Comparison of ENCODE assay signal across 10 mouse cellular contexts in the genomic region with DNA sequence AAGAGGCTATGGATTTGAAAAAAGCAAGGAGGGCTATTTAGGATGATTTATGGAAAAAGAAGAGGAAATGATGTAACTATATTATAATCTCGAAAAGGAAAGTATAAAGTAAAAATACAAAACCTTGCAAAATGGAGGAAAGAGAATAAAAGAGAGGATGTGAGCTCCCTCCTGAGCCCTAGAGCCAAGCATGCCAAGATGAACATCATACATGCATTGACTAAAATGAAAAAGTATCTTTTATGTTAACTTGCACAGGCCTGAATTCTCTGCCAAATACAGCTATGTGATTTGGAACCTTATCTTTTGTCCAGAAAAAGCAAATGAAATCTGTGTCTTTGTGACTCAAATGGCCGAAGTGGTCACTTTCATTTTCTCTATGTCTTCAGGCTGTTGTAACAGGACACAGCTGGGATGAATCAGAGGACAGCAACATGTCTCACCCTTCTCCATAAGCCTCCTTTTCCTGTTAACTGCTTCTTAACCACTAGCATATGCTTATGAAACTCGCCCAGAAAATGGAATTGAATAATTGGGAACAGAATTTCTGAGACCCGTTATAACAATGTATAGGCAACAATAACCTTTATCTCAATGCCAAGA. TPM values are rescaled to one million over a fixed set of nuclear protein-coding genes. Genes with fewer than 3 reads are reported as not detected.
DNase-seq lines count a peak whose midpoint lies in the region; TF ChIP-seq lines count a peak whose summit lies in the region.
"Had no signal": no experiment of that assay in that cellular context is flagged by ENCODE, and none has a peak within 500 bp of the region (broad histone marks: within the 10 kb centered on the region; RNA-seq: fewer than 3 reads in every experiment).

No protein-coding gene starts in this region.

- WGBS in lung, adult 2 months: 35% methylated on average over 4 of the region's 4 CpGs

- H3K4me3 ChIP-seq in lung, adult 2 months (replicated peaks; ENCODE audit: extremely low read depth, low read depth, low read length): peak overlapping the region; percentile 23
- H3K4me3 ChIP-seq: embryonic facial prominence, embryonic 12.5 days; limb, embryonic 12.5 days had no signal

- TF ChIP-seq CTCF in lung, adult 2 months (IDR thresholded peaks at IDR 0.05; ENCODE audit: insufficient read depth, low read length): no peak

- TF ChIP-seq POLR2A in lung, adult 2 months (IDR thresholded peaks at IDR 0.05; ENCODE audit: borderline replicate concordance, extremely low read depth, low read depth, low read length): no peak

- peaks cover 11% of the 10 kb centered on the region for H3K4me1 ChIP-seq in lung, adult 2 months (ENCODE audit: control insufficient read depth, insufficient read depth, low read length)
- H3K4me1 ChIP-seq: embryonic facial prominence, embryonic 12.5 days; limb, embryonic 12.5 days had no signal

- peak; percentile 12 to 74 for DNase-seq in adrenal gland, adult (ENCODE audit: inconsistent age in 2 of 2, low spot score in 1 of 2)
- DNase-seq in adrenal gland, adult 18-20 months (ENCODE audit: low spot score in 2 of 2): no peak
- DNase-seq in urinary bladder, postnatal 14 days (ENCODE audit: low spot score): peak; percentile 7
- no peak for DNase-seq in urinary bladder, postnatal 25 days (ENCODE audit: low spot score)
- no peak for DNase-seq in lung, adult 2 months
- DNase-seq in layer of hippocampus, postnatal 10 days (ENCODE audit: low spot score in 2 of 2): no peak
- DNase-seq in cerebellum, adult 11 months: no peak
- no peak for DNase-seq in frontal cortex, postnatal 10 days (ENCODE audit: low spot score in 2 of 2)

RNA-seq across cellular contexts. Expression of a gene that starts 29.5 kb away (rescaled TPM):
- 1 to 10 TPM in 1 of 2 experiments, under 1 TPM in 1; 0.60 to 1.7 TPM for total RNA-seq in adrenal gland, adult 18-20 months (2021)
- 22.9 and 32.8 TPM in 2 replicates for polyA plus RNA-seq in lung, adult 2 months (2012; rRNA removed)
- under 1 TPM; 0.47 to 0.53 TPM for total RNA-seq in layer of hippocampus, postnatal 10 days (2021)

Comparison
In these comparisons a context has a peak if more than half of its experiments do, and no peak if none do; other contexts are left out.
1. DNase-seq: peak in adrenal gland, adult (2 of 2) and urinary bladder, postnatal 14 days (single experiment); none in adrenal gland, adult 18-20 months (0 of 2), urinary bladder, postnatal 25 days (single experiment), lung, adult 2 months (single experiment), layer of hippocampus, postnatal 10 days (0 of 2), cerebellum, adult 11 months (single experiment) and frontal cortex, postnatal 10 days (0 of 2).